Mouse (Mus musculus) liver, postnatal 0 days (tissue): Measurements from ENCODE around the gene Zpbp2.
A peak's percentile ranks its signal among the peaks of the same experiment; 100 is the strongest.

Experiments used
- CTCF ChIP-seq: sonication (generic); IDR thresholded peaks from 2 replicates; pipeline ENCODE4 v1.5.1; 2016; ENCODE audit warnings: antibody characterized with exemption, low read depth
- EP300 ChIP-seq: IDR thresholded peaks from 2 replicates; pipeline ENCODE4 v1.6.1; 2016; ENCODE audit warnings: antibody characterized with exemption, low read depth, mild to moderate bottlenecking

DNA sequence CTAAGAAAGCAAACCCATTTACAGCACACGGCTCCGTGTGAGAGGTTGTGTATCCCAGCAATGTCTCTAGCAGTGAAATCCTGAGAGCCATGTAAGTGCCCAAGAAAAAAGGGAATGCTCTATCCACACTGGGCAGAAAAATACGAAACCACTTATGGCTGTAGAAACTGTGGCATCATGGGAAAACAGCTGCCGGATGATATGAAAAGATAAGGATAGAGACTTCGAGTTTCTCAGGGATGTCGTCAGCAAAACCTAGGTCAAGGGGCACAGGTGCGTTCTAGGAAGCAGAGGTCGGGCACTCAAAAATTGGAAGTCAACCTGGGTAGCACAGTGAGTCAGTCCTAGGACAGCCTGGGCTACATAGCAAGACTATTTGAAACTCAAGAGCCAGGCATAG is 38.4 kb downstream of the Zpbp2 start:
- TF ChIP-seq CTCF (no peak), EP300 (peak; percentile 9; the same call in 1 of the 2 replicates)
